Mouse (Mus musculus): ENCODE data around the gene Gsg1l. TPM values are rescaled to one million over a fixed set of nuclear protein-coding genes. Genes with fewer than 3 reads are reported as not detected.

Gene Gsg1l
- total RNA-seq, 2 experiments from 2014 or later, result 78.1 to 85.0 TPM

GRCm38 (mm10) chr7:125887761-125888160 is 194.4 kb downstream of the Gsg1l start:
- intact Hi-C loops (cut with DNase I), result loop anchor here (2.0 kb wide), 1 partner anchor 197 kb away; no protein-coding TSS in a partner anchor
- DNase-seq (ENCODE audit: low spot score in 2 of 2), result no peak

GRCm38 (mm10) chr7:125887124-125887523 is 195.1 kb downstream of the Gsg1l start:
- no peak for DNase-seq (ENCODE audit: low spot score in 2 of 2)
- intact Hi-C loops (cut with DNase I), result loop anchor here (2.0 kb wide), 1 partner anchor 198 kb away; no protein-coding TSS in a partner anchor

GRCm38 (mm10) chr7:125886116-125886680 is 196.0 kb downstream of the Gsg1l start:
- intact Hi-C loops (cut with DNase I), result loop anchor here (2.0 kb wide), 1 partner anchor 199 kb away; no protein-coding TSS in a partner anchor
- no peak for DNase-seq (ENCODE audit: low spot score in 2 of 2)

- DNase-seq (ENCODE audit: low spot score in 2 of 2), result no peak
- intact Hi-C loops (cut with DNase I), result no loop called here
Observed at GRCm38 (mm10) chr7:125883232-125883631, 199.0 kb downstream of the Gsg1l start.

GRCm38 (mm10) chr7:125878040-125878439 is 204.2 kb downstream of the Gsg1l start:
- intact Hi-C loops (cut with DNase I), result loop anchor here (5.0 kb wide), 1 partner anchor 51 kb away; no protein-coding TSS in a partner anchor

GRCm38 (mm10) chr7:125873971-125874495 is 208.2 kb downstream of the Gsg1l start:
- DNase-seq (ENCODE audit: low spot score in 2 of 2), result no peak
- intact Hi-C loops (cut with DNase I), result no loop called here

More at GRCm38 (mm10) chr7:125878040-125878439, 204.2 kb downstream of the Gsg1l start:
- DNase-seq (ENCODE audit: low spot score in 2 of 2), result no peak

- intact Hi-C loops (cut with DNase I), result no loop called here
- DNase-seq (ENCODE audit: low spot score in 2 of 2), result no peak
Observed at GRCm38 (mm10) chr7:125872874-125873273, 209.3 kb downstream of the Gsg1l start.

- DNase-seq (ENCODE audit: low spot score in 2 of 2), result peak in 1 of 2 experiments; percentile 38
Observed at GRCm38 (mm10) chr7:125872202-125872580, 210.0 kb downstream of the Gsg1l start.

GRCm38 (mm10) chr7:125871404-125872201 is 210.6 kb downstream of the Gsg1l start:
- intact Hi-C loops (cut with DNase I), result no loop called here

More at GRCm38 (mm10) chr7:125872202-125872580, 210.0 kb downstream of the Gsg1l start:
- intact Hi-C loops (cut with DNase I), result no loop called here

GRCm38 (mm10) chr7:125868570-125868969 is 213.6 kb downstream of the Gsg1l start:
- DNase-seq (ENCODE audit: low spot score in 2 of 2), result no peak
- intact Hi-C loops (cut with DNase I), result no loop called here

More at GRCm38 (mm10) chr7:125871404-125872201, 210.6 kb downstream of the Gsg1l start:
- DNase-seq (ENCODE audit: low spot score in 2 of 2), result peak; percentile 41 to 42

GRCm38 (mm10) chr7:125865234-125865633 is 217.0 kb downstream of the Gsg1l start:
- intact Hi-C loops (cut with DNase I), result no loop called here
- DNase-seq (ENCODE audit: low spot score in 2 of 2), result no peak

- intact Hi-C loops (cut with DNase I), result no loop called here
- no peak for DNase-seq (ENCODE audit: low spot score in 2 of 2)
Observed at GRCm38 (mm10) chr7:125864026-125864425, 218.2 kb downstream of the Gsg1l start.

GRCm38 (mm10) chr7:125860421-125860820 is 221.8 kb downstream of the Gsg1l start:
- intact Hi-C loops (cut with DNase I), result no loop called here

GRCm38 (mm10) chr7:125859564-125859963 is 222.6 kb downstream of the Gsg1l start:
- intact Hi-C loops (cut with DNase I), result no loop called here
- DNase-seq (ENCODE audit: low spot score in 2 of 2), result no peak

More at GRCm38 (mm10) chr7:125860421-125860820, 221.8 kb downstream of the Gsg1l start:
- no peak for DNase-seq (ENCODE audit: low spot score in 2 of 2)

GRCm38 (mm10) chr7:125847528-125847866 is 234.7 kb downstream of the Gsg1l start:
- intact Hi-C loops (cut with DNase I), result no loop called here
- DNase-seq (ENCODE audit: low spot score in 2 of 2), result peak; percentile 11 to 32

GRCm38 (mm10) chr7:125846866-125847527 is 235.2 kb downstream of the Gsg1l start:
- peak; percentile 17 to 29 for DNase-seq (ENCODE audit: low spot score in 2 of 2)
- intact Hi-C loops (cut with DNase I), result no loop called here

- intact Hi-C loops (cut with DNase I), result no loop called here
Observed at GRCm38 (mm10) chr7:125845611-125846010, 236.6 kb downstream of the Gsg1l start.

GRCm38 (mm10) chr7:125838078-125838742 is 244.0 kb downstream of the Gsg1l start:
- intact Hi-C loops (cut with DNase I), result no loop called here
- no peak for DNase-seq (ENCODE audit: low spot score in 2 of 2)

More at GRCm38 (mm10) chr7:125845611-125846010, 236.6 kb downstream of the Gsg1l start:
- DNase-seq (ENCODE audit: low spot score in 2 of 2), result no peak

- no peak for DNase-seq (ENCODE audit: low spot score in 2 of 2)
- intact Hi-C loops (cut with DNase I), result no loop called here
Observed at GRCm38 (mm10) chr7:125833471-125833870, 248.7 kb downstream of the Gsg1l start.

Data from left cerebral cortex, postnatal 36 days (tissue).